In genomic region chr11:75769206-75769605, GRCm38 (mm10) we compare ENCODE assay signal across 8 mouse cellular contexts. TPM values are rescaled to one million over a fixed set of nuclear protein-coding genes. Genes with fewer than 3 reads are reported as not detected.
DNase-seq lines count a peak whose midpoint lies in the region; ATAC-seq and TF ChIP-seq lines count a peak whose summit lies in the region.

No protein-coding gene starts in this region.

- H3K4me2 ChIP-seq in embryonic facial prominence, embryonic 11.5 days (ENCODE audit: low read depth, low read length), result peak overlapping the region; percentile 28
- H3K4me2 ChIP-seq in midbrain, embryonic 13.5 days (replicated peaks), result peak overlapping the region; percentile 36

- under 1% methylated on average over 23 of the region's 23 CpGs for WGBS in embryonic facial prominence, embryonic 11.5 days
- under 1% methylated on average over 23 of the region's 23 CpGs for WGBS in limb, embryonic 10.5 days
- WGBS in midbrain, embryonic 13.5 days, result under 1% methylated on average over 23 of the region's 23 CpGs
- under 1% methylated on average over 23 of the region's 23 CpGs for WGBS in small intestine, adult 2 months

- no peaks in the 10 kb centered on the region for H3K27me3 ChIP-seq in embryonic facial prominence, embryonic 11.5 days (ENCODE audit: control insufficient read depth, insufficient read depth, low read length)
- 0 out of 2 replicates have a peak, but pooled peaks cover 5% of the 10 kb centered on the region for H3K27me3 ChIP-seq in limb, embryonic 10.5 days (ENCODE audit: low read depth, poor library complexity, severe bottlenecking)
- H3K27me3 ChIP-seq in midbrain, embryonic 13.5 days, result no peaks in the 10 kb centered on the region; the same call in 1 of the 2 replicates
- no peaks in the 10 kb centered on the region for H3K27me3 ChIP-seq in small intestine, adult 2 months (ENCODE audit: control insufficient read depth, insufficient read depth, low read length)

- TF ChIP-seq POLR2A in small intestine, adult 2 months (IDR thresholded peaks at IDR 0.05; ENCODE audit: low read depth, low read length), result no peak

- H3K9me3 ChIP-seq in embryonic facial prominence, embryonic 11.5 days (replicated peaks; ENCODE audit: control insufficient read depth, low read length), result no peaks in the 10 kb centered on the region
- no peaks in the 10 kb centered on the region for H3K9me3 ChIP-seq in limb, embryonic 10.5 days (replicated peaks)
- H3K9me3 ChIP-seq in midbrain, embryonic 13.5 days, result no peaks in the 10 kb centered on the region

- peak; percentile 80 for ATAC-seq in embryonic facial prominence, embryonic 11.5 days (replicated peaks; ENCODE audit: insufficient number of reproducible peaks, low FRiP score, low TSS enrichment, low read depth)
- peak; percentile 94 for ATAC-seq in midbrain, embryonic 13.5 days

- no peaks in the 10 kb centered on the region for H3K4me1 ChIP-seq in embryonic facial prominence, embryonic 11.5 days (ENCODE audit: control insufficient read depth, insufficient read depth, low read length)
- peaks cover 17% of the 10 kb centered on the region for H3K4me1 ChIP-seq in limb, embryonic 10.5 days
- H3K4me1 ChIP-seq in midbrain, embryonic 13.5 days (replicated peaks), result peaks cover 10% of the 10 kb centered on the region
- peaks cover 4% of the 10 kb centered on the region for H3K4me1 ChIP-seq in small intestine, adult 2 months (ENCODE audit: control insufficient read depth, insufficient read depth, insufficient read length, low read length)

- H3K9ac ChIP-seq in embryonic facial prominence, embryonic 11.5 days (replicated peaks; ENCODE audit: low read length), result no peak overlapping the region
- H3K9ac ChIP-seq in midbrain, embryonic 13.5 days (replicated peaks), result no peak overlapping the region

- H3K36me3 ChIP-seq in embryonic facial prominence, embryonic 11.5 days (replicated peaks; ENCODE audit: control insufficient read depth, insufficient read depth, low read depth, low read length), result peaks cover 3% of the 10 kb centered on the region
- peaks cover 39% of the 10 kb centered on the region for H3K36me3 ChIP-seq in limb, embryonic 10.5 days
- H3K36me3 ChIP-seq in midbrain, embryonic 13.5 days, result peaks cover 34% of the 10 kb centered on the region
- H3K36me3 ChIP-seq in small intestine, adult 2 months (ENCODE audit: control insufficient read depth, insufficient read depth, low read length), result peaks cover 22% of the 10 kb centered on the region

- peak; percentile 66 for TF ChIP-seq CTCF in small intestine, adult 2 months (IDR thresholded peaks at IDR 0.05; ENCODE audit: extremely low read depth, insufficient read length, insufficient replicate concordance, low read depth, low read length)

- peak; percentile 68 for DNase-seq in 3134 (ENCODE audit: extremely low read depth, insufficient read length, low spot score)
- DNase-seq in adrenal gland, postnatal 25 days, result peak; percentile 84
- DNase-seq in embryonic facial prominence, embryonic 11.5 days (ENCODE audit: low spot score), result peak; percentile 87
- DNase-seq in heart, adult 11 months, result peak; percentile 99
- peak; percentile 86 for DNase-seq in kidney, adult 18-20 months
- peak; percentile 92 for DNase-seq in limb, embryonic 10.5 days (ENCODE audit: low spot score)

- H3K27ac ChIP-seq in embryonic facial prominence, embryonic 11.5 days (replicated peaks; ENCODE audit: low read depth, low read length), result no peak overlapping the region
- no peak overlapping the region for H3K27ac ChIP-seq in limb, embryonic 10.5 days
- no peak overlapping the region for H3K27ac ChIP-seq in midbrain, embryonic 13.5 days
- no peak overlapping the region for H3K27ac ChIP-seq in small intestine, adult 2 months (ENCODE audit: insufficient read depth, low read depth, low read length)

- no peak overlapping the region for H3K4me3 ChIP-seq in embryonic facial prominence, embryonic 11.5 days (ENCODE audit: low read depth, low read length)
- peak overlapping the region; percentile 25; the same call in 1 of the 2 replicates for H3K4me3 ChIP-seq in limb, embryonic 10.5 days
- H3K4me3 ChIP-seq in midbrain, embryonic 13.5 days (replicated peaks), result no peak overlapping the region
- peak overlapping the region; percentile 46 for H3K4me3 ChIP-seq in small intestine, adult 2 months (ENCODE audit: low read depth, low read length)

RNA-seq across cellular contexts. Expression of gene Doc2b, which starts 26.6 kb away (rescaled TPM):
- total RNA-seq in adrenal gland, postnatal 25 days (2021), result 16.0 and 23.3 TPM in 2 replicates
- polyA plus RNA-seq in embryonic facial prominence, embryonic 11.5 days (2014; fragmentation: Nextera tagmentation; extraction: Ambion mirVana), result 0.46 and 0.74 TPM in 2 replicates
- polyA plus RNA-seq in limb, embryonic 10.5 days (2016; fragmentation: Nextera tagmentation; extraction: Ambion mirVana), result 0.06 and 0.20 TPM in 2 replicates
- polyA plus RNA-seq in midbrain, embryonic 13.5 days (2015; fragmentation: Nextera tagmentation; extraction: Ambion mirVana), result 1.0 and 1.1 TPM in 2 replicates
- 0.23 and 0.27 TPM in 2 replicates for polyA plus RNA-seq in small intestine, adult 2 months (2012; rRNA removed)

RNA-seq across cellular contexts. Expression of gene Ywhae, which starts 36.5 kb away (rescaled TPM):
- total RNA-seq in adrenal gland, postnatal 25 days (2021), result 594 and 621 TPM in 2 replicates
- 1,573 and 1,672 TPM in 2 replicates for polyA plus RNA-seq in embryonic facial prominence, embryonic 11.5 days (2014; fragmentation: Nextera tagmentation; extraction: Ambion mirVana)
- 1,115 and 1,137 TPM in 2 replicates for polyA plus RNA-seq in limb, embryonic 10.5 days (2016; fragmentation: Nextera tagmentation; extraction: Ambion mirVana)
- 1,420 and 1,493 TPM in 2 replicates for polyA plus RNA-seq in midbrain, embryonic 13.5 days (2015; fragmentation: Nextera tagmentation; extraction: Ambion mirVana)
- 18.8 and 46.8 TPM in 2 replicates for polyA plus RNA-seq in small intestine, adult 2 months (2012; rRNA removed)

Comparison
In these comparisons a context has a peak if more than half of its experiments do, and no peak if none do; other contexts are left out.
1. H3K4me3 ChIP-seq: peak in limb, embryonic 10.5 days (single experiment) and small intestine, adult 2 months (single experiment); none in embryonic facial prominence, embryonic 11.5 days (single experiment) and midbrain, embryonic 13.5 days (single experiment).
2. RNA of gene Ywhae, which starts 36.5 kb away (polyA plus RNA-seq): 1,573 to 1,672 TPM in embryonic facial prominence, embryonic 11.5 days, 1,420 to 1,493 TPM in midbrain, embryonic 13.5 days and 1,115 to 1,137 TPM in limb, embryonic 10.5 days; 18.8 to 46.8 TPM in small intestine, adult 2 months; every median in the first group is over 10 times any median in the second.
3. Peak in every context shown above with its lines, with median percentiles within 50 percentile points of each other: DNase-seq.